Mouse (Mus musculus) kidney, adult 2 months (tissue): ENCODE results near the gene Pmm2.

ENCODE experiments used
- CTCF ChIP-seq: fragments of 200-500 bp; conservative IDR thresholded peaks from 2 replicates; pipeline ENCODE4 v1.5.1; 2011; ENCODE audit warnings: low read depth, mild to moderate bottlenecking, control low read depth, low read length, moderate library complexity, mixed read lengths; ENCODE audit not compliant: insufficient read depth, insufficient read length
- POLR2A ChIP-seq: fragments of 200-500 bp; IDR thresholded peaks from one replicate; pipeline ENCODE4 v1.6.1; 2011; ENCODE audit warnings: low read depth, low read length, control low read depth

DNA sequence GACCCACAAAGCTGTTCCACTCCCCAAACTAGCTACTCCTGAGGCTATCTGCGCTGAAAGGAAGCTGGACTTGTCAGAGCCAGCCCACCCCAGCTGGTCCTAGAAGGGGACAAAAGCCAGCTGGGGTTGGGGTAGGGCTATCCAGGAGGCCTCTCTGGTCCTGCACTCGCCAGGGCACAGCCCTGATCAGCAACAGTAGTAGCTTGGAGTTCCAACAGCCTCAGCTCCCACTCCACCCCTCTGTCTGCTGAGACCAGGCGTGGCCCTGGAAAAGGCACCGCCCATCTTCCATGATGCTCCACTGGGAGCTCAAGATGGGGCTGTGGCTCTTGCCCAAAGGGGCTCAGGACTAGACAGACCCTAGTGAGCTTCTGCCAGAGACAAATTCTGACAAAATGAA lies 30.3 kb downstream of the Pmm2 start:
- no peak for TF ChIP-seq POLR2A
- no peak for TF ChIP-seq CTCF
